Mouse (Mus musculus) G1E (cell line): ENCODE measurements around the gene Dhx34.

ENCODE experiments used
- CTCF ChIP-seq: IDR thresholded peaks from 2 replicates; pipeline ENCODE4 v1.5.1; 2012; ENCODE audit warnings: low read depth, low read length, inconsistent platforms, mixed read lengths
- GATA1 ChIP-seq: IDR thresholded peaks from 2 replicates; pipeline ENCODE4 v1.6.1; 2012; ENCODE audit warnings: borderline replicate concordance, low read length, inconsistent platforms, mixed read lengths

- TF ChIP-seq CTCF (no peak), GATA1 (no peak)
These were observed 19.9 kb upstream of the Dhx34 start for GRCm38 (mm10) chr7:16241787-16242186.
